Comparison of ENCODE assay signal across 29 mouse cellular contexts in the genomic region with DNA sequence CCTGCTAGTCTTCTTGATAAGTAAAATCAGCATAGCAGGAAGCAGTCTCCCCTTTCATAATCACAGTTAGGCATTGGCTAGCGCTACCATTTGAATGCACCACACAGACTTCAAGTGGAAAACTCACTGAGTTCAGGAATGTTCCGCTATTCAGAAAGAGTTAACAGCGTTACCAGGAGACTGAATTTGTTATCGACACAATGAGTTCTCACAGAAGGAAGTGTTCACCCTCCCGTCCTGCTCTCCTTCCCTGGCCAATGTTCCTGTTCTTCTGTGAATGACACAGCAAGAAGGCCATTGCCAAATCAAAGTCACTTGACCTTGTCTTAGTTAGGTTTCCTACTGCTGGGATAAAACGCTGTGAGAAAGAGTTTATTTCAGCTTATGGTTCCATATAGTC.
A peak's percentile ranks its signal among the peaks of the same experiment; 100 is the strongest.
DNase-seq lines count a peak whose midpoint lies in the region; ATAC-seq and TF ChIP-seq lines count a peak whose summit lies in the region.
"Had no signal": no experiment of that assay in that cellular context is flagged by ENCODE, and none has a peak within 500 bp of the region (broad histone marks: within the 10 kb centered on the region; RNA-seq: fewer than 3 reads in every experiment).

No protein-coding gene starts in this region.

- no peak overlapping the region for H3K9ac ChIP-seq in heart, embryonic 11.5 days (ENCODE audit: low read depth, low read length)
- H3K9ac ChIP-seq in lung, embryonic 14.5 days: no peak overlapping the region
- H3K9ac ChIP-seq in heart, embryonic 16.5 days (ENCODE audit: low read length): no peak overlapping the region
- H3K9ac ChIP-seq: embryonic facial prominence, embryonic 13.5 days; forebrain, embryonic 15.5 days; liver, embryonic 13.5 days; lung, embryonic 15.5 days; midbrain, embryonic 12.5 days; neural tube, embryonic 12.5 days had no signal

- H3K36me3 ChIP-seq in heart, embryonic 11.5 days (ENCODE audit: control insufficient read depth, insufficient read depth, low read length): no peaks in the 10 kb centered on the region
- no peaks in the 10 kb centered on the region for H3K36me3 ChIP-seq in lung, embryonic 14.5 days (ENCODE audit: insufficient read depth)
- no peaks in the 10 kb centered on the region for H3K36me3 ChIP-seq in heart, embryonic 16.5 days (ENCODE audit: control insufficient read depth, insufficient read depth)
- H3K36me3 ChIP-seq: embryonic facial prominence, embryonic 13.5 days; forebrain, embryonic 15.5 days; G1E; liver, embryonic 13.5 days; lung, embryonic 15.5 days; midbrain, embryonic 12.5 days; neural tube, embryonic 12.5 days had no signal

- ATAC-seq in heart, embryonic 11.5 days (replicated peaks; ENCODE audit: insufficient number of reproducible peaks, low FRiP score, low TSS enrichment): no peak
- no peak for ATAC-seq in lung, embryonic 14.5 days (ENCODE audit: insufficient read depth)
- peak; percentile 37; the same call in 1 of the 2 replicates for ATAC-seq in heart, embryonic 16.5 days (replicated peaks; ENCODE audit: extremely low read depth, insufficient read depth, low FRiP score)
- ATAC-seq: forebrain, embryonic 15.5 days; inflammation-experienced regulatory T-cells, adult 6 months; Patski had no signal

- H3K27me3 ChIP-seq in heart, embryonic 11.5 days (ENCODE audit: control insufficient read depth, insufficient read depth, low read length): no peaks in the 10 kb centered on the region
- no peaks in the 10 kb centered on the region for H3K27me3 ChIP-seq in lung, embryonic 14.5 days (ENCODE audit: insufficient read depth, low read length)
- no peaks in the 10 kb centered on the region for H3K27me3 ChIP-seq in heart, embryonic 16.5 days (ENCODE audit: control insufficient read depth, insufficient read depth, low read length)
- H3K27me3 ChIP-seq: CH12.LX; embryonic facial prominence, embryonic 13.5 days; forebrain, embryonic 15.5 days; liver, embryonic 13.5 days; lung, embryonic 15.5 days; midbrain, embryonic 12.5 days; neural tube, embryonic 12.5 days had no signal

- WGBS in heart, embryonic 11.5 days (ENCODE audit: insufficient replicate concordance): 37% methylated on average over 6 of the region's 6 CpGs
- 53% methylated on average over 6 of the region's 6 CpGs for WGBS in lung, embryonic 14.5 days
- WGBS in lung, adult 2 months: 49% methylated on average over 6 of the region's 6 CpGs
- WGBS in heart, embryonic 16.5 days: 37% methylated on average over 6 of the region's 6 CpGs

- H3K4me1 ChIP-seq in heart, embryonic 11.5 days (ENCODE audit: control insufficient read depth, insufficient read depth, low read length): peaks cover 4% of the 10 kb centered on the region; the same call in 1 of the 2 replicates
- H3K4me1 ChIP-seq in lung, embryonic 14.5 days (ENCODE audit: insufficient read depth): no peaks in the 10 kb centered on the region
- no peaks in the 10 kb centered on the region for H3K4me1 ChIP-seq in lung, adult 2 months (ENCODE audit: control insufficient read depth, insufficient read depth, low read length)
- H3K4me1 ChIP-seq in heart, embryonic 16.5 days (ENCODE audit: control insufficient read depth, insufficient read depth, low read length): no peaks in the 10 kb centered on the region
- H3K4me1 ChIP-seq: embryonic facial prominence, embryonic 13.5 days; forebrain, embryonic 15.5 days; liver, embryonic 13.5 days; midbrain, embryonic 12.5 days; neural tube, embryonic 12.5 days had no signal

- H3K4me2 ChIP-seq in heart, embryonic 11.5 days: no peak overlapping the region
- no peak overlapping the region for H3K4me2 ChIP-seq in lung, embryonic 14.5 days
- H3K4me2 ChIP-seq in heart, embryonic 16.5 days (ENCODE audit: low read depth, low read length): no peak overlapping the region
- H3K4me2 ChIP-seq: embryonic facial prominence, embryonic 13.5 days; forebrain, embryonic 15.5 days; liver, embryonic 13.5 days; lung, embryonic 15.5 days; midbrain, embryonic 12.5 days; neural tube, embryonic 12.5 days had no signal

- intact Hi-C loops in heart, postnatal 25 days (cut with DNase I): loop anchor here (5.0 kb wide), 1 partner anchor 968 kb away; no protein-coding TSS in a partner anchor

- H3K4me3 ChIP-seq in heart, embryonic 11.5 days (ENCODE audit: low read depth, low read length): no peak overlapping the region
- H3K4me3 ChIP-seq in lung, embryonic 14.5 days (ENCODE audit: low read depth, low read length): no peak overlapping the region
- no peak overlapping the region for H3K4me3 ChIP-seq in lung, adult 2 months (replicated peaks; ENCODE audit: extremely low read depth, low read depth, low read length)
- H3K4me3 ChIP-seq in heart, embryonic 16.5 days (ENCODE audit: low read length): no peak overlapping the region
- H3K4me3 ChIP-seq: embryonic facial prominence, embryonic 13.5 days; erythroblast, embryonic 14.5 days; forebrain, embryonic 15.5 days; liver, embryonic 13.5 days; lung, embryonic 15.5 days; midbrain, embryonic 12.5 days; neural tube, embryonic 12.5 days had no signal

- 0 out of 2 replicates have a peak overlapping the region, but pooled peaks have one; percentile 32 for H3K27ac ChIP-seq in heart, embryonic 11.5 days (ENCODE audit: low read depth, low read length)
- no peak overlapping the region for H3K27ac ChIP-seq in lung, embryonic 14.5 days (ENCODE audit: low read depth)
- H3K27ac ChIP-seq in heart, embryonic 16.5 days (ENCODE audit: low read length): peak overlapping the region; percentile 16; the same call in 1 of the 2 replicates
- H3K27ac ChIP-seq: embryonic facial prominence, embryonic 13.5 days; forebrain, embryonic 15.5 days; liver, embryonic 13.5 days; lung, embryonic 15.5 days; midbrain, embryonic 12.5 days; neural tube, embryonic 12.5 days had no signal

- no peaks in the 10 kb centered on the region; the same call in 1 of the 2 replicates for H3K9me3 ChIP-seq in heart, embryonic 11.5 days (replicated peaks; ENCODE audit: control insufficient read depth, low read length)
- H3K9me3 ChIP-seq in lung, embryonic 14.5 days (ENCODE audit: low read depth, low read length): no peaks in the 10 kb centered on the region
- no peaks in the 10 kb centered on the region for H3K9me3 ChIP-seq in heart, embryonic 16.5 days (replicated peaks; ENCODE audit: control insufficient read depth, low read length)
- H3K9me3 ChIP-seq: forebrain, embryonic 15.5 days; G1E; liver, embryonic 13.5 days; lung, embryonic 15.5 days; midbrain, embryonic 12.5 days; neural tube, embryonic 12.5 days had no signal

- DNase-seq in heart, postnatal 25 days (ENCODE audit: low spot score): no peak
- DNase-seq in lung, embryonic 14.5 days: peak; percentile 38
- no peak for DNase-seq in lung, adult 2 months
- peak; percentile 65 for DNase-seq in brain, embryonic 14.5 days (ENCODE audit: low read depth)
- DNase-seq in ovary, postnatal 14 days (ENCODE audit: low spot score): no peak
- DNase-seq: adrenal gland, adult 2 months; B cell, adult 2 months; cerebellum, adult 18-20 months; cerebellum, postnatal 14 days; embryo, embryonic 11 days; gastrocnemius, postnatal 14 days; kidney, adult 18-20 months; layer of hippocampus, adult 9-11 months; liver, embryonic 13.5 days; retina, postnatal 1 day; right cerebral cortex, postnatal 25 days; spleen, adult 18-20 months had no signal

- TF ChIP-seq CTCF in lung, embryonic 14.5 days (IDR thresholded peaks at IDR 0.05; ENCODE audit: low read depth): no peak
- TF ChIP-seq CTCF in lung, adult 2 months (IDR thresholded peaks at IDR 0.05; ENCODE audit: insufficient read depth, low read length): no peak
- no peak for TF ChIP-seq CTCF in brain, embryonic 14.5 days (IDR thresholded peaks at IDR 0.05; ENCODE audit: borderline replicate concordance, extremely low read depth, insufficient read depth, insufficient read length)

- no peak for TF ChIP-seq POLR2A in lung, adult 2 months (IDR thresholded peaks at IDR 0.05; ENCODE audit: borderline replicate concordance, extremely low read depth, low read depth, low read length)
- no peak for TF ChIP-seq POLR2A in brain, embryonic 14.5 days (IDR thresholded peaks at IDR 0.05; ENCODE audit: borderline replicate concordance, extremely low read depth, insufficient read depth, insufficient read length, poor library complexity, severe bottlenecking)

Comparison
In these comparisons a context has a peak if more than half of its experiments do, and no peak if none do; other contexts are left out.
1. DNase-seq: peak in lung, embryonic 14.5 days (single experiment) and brain, embryonic 14.5 days (single experiment); none in heart, postnatal 25 days (single experiment), lung, adult 2 months (single experiment) and ovary, postnatal 14 days (single experiment).